Mouse (Mus musculus): Measurements from ENCODE around the gene Slc38a9. TPM values are rescaled to one million over a fixed set of nuclear protein-coding genes. Genes with fewer than 3 reads are reported as not detected.

Slc38a9 gene
- polyA plus RNA-seq, 1 experiment: 3.7 TPM

DNA sequence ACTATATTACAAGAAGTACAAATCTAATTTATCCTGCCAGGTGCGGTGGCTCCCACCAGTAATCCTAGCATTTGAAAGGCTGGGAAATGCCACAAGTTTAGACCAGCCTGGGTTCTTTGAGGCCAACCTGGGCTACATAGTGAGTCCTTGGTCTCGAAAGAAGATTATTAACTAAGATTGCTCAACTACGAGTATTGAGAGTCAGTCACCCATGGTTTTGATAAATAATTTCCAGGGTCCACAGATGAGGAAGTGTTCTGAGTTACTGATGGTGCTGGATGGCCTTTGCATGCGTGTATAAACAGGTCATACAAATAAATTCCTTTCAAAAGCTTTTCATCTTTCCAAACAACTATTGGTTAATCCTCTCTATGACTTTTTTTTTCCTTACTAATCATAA, 83.1 kb downstream of the Slc38a9 start:
- Histone ChIP-seq H3K4me3 (no peak overlapping the region), H3ac (ENCODE audit: control insufficient read depth, insufficient read length) (no peak overlapping the region), H3K27me3 (ENCODE audit: control insufficient read depth, insufficient read depth, insufficient read length) (no peaks in the 10 kb centered on the region), H3K36me3 (ENCODE audit: control insufficient read depth, insufficient read depth) (no peaks in the 10 kb centered on the region), H3K4me2 (ENCODE audit: low read depth) (no peak overlapping the region), H3K79me2 (ENCODE audit: control insufficient read depth, insufficient read depth) (no peaks in the 10 kb centered on the region)
- no peak for TF ChIP-seq POLR2A (IDR thresholded peaks at IDR 0.05; ENCODE audit: insufficient read length, low read depth)
- TF ChIP-seq CEBPB (IDR thresholded peaks at IDR 0.05; ENCODE audit: insufficient read depth, poor library complexity, severe bottlenecking): no peak
- no peak for TF ChIP-seq REST (IDR thresholded peaks at IDR 0.05; ENCODE audit: insufficient read depth, insufficient read length)
- TF ChIP-seq MYOG (IDR thresholded peaks at IDR 0.05; ENCODE audit: control insufficient read depth in 1 of 3, insufficient read depth in 1 of 3, insufficient read length in 2 of 3, low read depth in 2 of 3): no peak
- TF ChIP-seq SRF (IDR thresholded peaks at IDR 0.05; ENCODE audit: control insufficient read depth, insufficient read length, low read depth): no peak
- no peak for TF ChIP-seq USF1 (IDR thresholded peaks at IDR 0.05; ENCODE audit: low read depth)
- no peak for TF ChIP-seq POLR2AphosphoS2 (IDR thresholded peaks at IDR 0.05; ENCODE audit: insufficient read length, low read depth)
- TF ChIP-seq MYOD1 (IDR thresholded peaks at IDR 0.05; ENCODE audit: control insufficient read depth in 1 of 3, insufficient read length in 2 of 3, low read depth in 2 of 3): no peak
- no peak for TF ChIP-seq E2F4 (IDR thresholded peaks at IDR 0.05; ENCODE audit: insufficient read depth)
- TF ChIP-seq MAX (IDR thresholded peaks at IDR 0.05; ENCODE audit: low read depth): no peak
- TF ChIP-seq TCF12 (IDR thresholded peaks at IDR 0.05; ENCODE audit: insufficient read depth, poor library complexity, severe bottlenecking): no peak
- TF ChIP-seq TCF3 (IDR thresholded peaks at IDR 0.05; ENCODE audit: insufficient read length, low read depth): no peak

DNA sequence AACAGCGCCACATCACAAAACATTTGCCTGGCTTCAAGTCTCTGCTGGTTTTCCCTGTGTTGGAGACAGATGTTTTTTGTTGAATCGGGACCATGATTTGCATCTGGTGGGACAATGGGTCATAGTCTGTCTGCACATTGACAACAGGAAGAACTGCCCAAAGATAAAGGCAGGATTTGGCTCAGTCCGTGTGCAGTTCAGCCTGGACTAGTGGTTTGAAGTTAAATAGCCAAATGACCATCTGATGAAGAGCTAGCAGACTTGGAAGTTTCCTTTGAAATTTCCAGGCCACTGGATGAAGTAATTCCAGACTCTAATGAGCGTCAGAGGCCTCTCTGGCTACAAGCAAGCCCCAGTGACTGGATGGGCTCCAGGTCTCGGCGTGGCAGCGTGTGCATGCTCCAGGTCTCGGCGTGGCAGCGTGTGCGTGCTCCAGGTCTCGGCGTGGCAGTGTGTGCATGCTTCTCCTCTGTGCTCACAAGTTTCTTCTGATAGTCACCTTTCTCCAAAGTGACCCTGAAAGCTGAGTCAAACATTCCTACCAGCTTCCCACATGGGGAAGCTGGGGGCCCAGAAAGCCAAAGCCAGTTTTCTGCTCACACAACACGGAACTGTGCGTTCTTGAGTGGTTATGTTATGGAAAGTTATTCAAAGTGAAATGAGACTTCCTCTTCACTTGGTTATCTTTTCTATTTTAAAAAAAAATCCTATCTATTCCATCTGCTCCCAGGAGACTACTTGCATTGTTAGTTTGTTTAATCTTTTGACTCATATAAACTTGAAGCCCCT, 83.7 kb downstream of the Slc38a9 start:
- Histone ChIP-seq H3K36me3 (ENCODE audit: control insufficient read depth, insufficient read depth) (no peaks in the 10 kb centered on the region), H3ac (ENCODE audit: control insufficient read depth, insufficient read length) (no peak overlapping the region), H3K4me3 (no peak overlapping the region), H3K79me2 (ENCODE audit: control insufficient read depth, insufficient read depth) (no peaks in the 10 kb centered on the region), H3K4me2 (ENCODE audit: low read depth) (no peak overlapping the region), H3K27me3 (ENCODE audit: control insufficient read depth, insufficient read depth, insufficient read length) (no peaks in the 10 kb centered on the region)
- no peak for TF ChIP-seq E2F4 (IDR thresholded peaks at IDR 0.05; ENCODE audit: insufficient read depth)
- no peak for TF ChIP-seq CEBPB (IDR thresholded peaks at IDR 0.05; ENCODE audit: insufficient read depth, poor library complexity, severe bottlenecking)
- TF ChIP-seq MAX (IDR thresholded peaks at IDR 0.05; ENCODE audit: low read depth): no peak
- TF ChIP-seq POLR2A (IDR thresholded peaks at IDR 0.05; ENCODE audit: insufficient read length, low read depth): no peak
- no peak for TF ChIP-seq MYOG (IDR thresholded peaks at IDR 0.05; ENCODE audit: control insufficient read depth in 1 of 3, insufficient read depth in 1 of 3, insufficient read length in 2 of 3, low read depth in 2 of 3)
- no peak for TF ChIP-seq SRF (IDR thresholded peaks at IDR 0.05; ENCODE audit: control insufficient read depth, insufficient read length, low read depth)
- no peak for TF ChIP-seq REST (IDR thresholded peaks at IDR 0.05; ENCODE audit: insufficient read depth, insufficient read length)

DNA sequence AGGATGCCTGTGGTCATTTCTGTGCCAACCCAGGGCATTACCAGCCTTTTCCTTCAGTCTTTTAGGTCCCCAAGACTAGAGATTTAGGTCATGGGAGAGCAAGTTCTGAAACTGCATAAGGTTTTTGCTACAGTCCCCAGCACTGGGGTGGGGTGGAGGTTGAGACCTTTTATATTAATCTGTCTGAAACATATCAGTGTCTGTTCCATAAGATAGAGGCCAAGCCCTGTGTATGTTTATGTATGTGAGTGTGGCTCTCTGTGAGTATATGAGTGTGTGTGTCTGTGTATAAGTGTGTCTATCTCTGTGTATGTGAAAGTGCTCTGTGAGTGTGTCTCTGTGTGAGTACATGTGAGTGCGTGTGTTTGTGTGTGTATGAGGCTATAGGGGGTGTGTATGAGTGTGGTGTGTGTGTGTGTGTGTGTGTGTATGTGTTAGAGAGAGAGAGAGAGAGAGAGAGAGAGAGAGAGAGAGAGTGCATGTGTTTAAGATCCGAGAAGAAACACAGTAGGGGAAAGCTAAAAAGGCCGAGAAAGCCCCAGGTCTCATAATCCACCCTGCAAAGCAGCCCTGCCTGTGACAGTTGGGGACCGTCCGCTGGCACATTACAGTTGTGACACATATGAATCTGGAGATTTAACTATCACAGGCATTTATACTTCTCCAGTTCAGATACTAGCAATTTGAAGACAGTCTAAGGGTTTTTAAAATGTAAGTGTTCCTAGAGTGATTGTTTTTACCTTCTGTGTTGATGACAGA, 85.6 kb downstream of the Slc38a9 start:
- no peak overlapping the region for H3K4me2 ChIP-seq (ENCODE audit: low read depth)
- no peak overlapping the region for H3ac ChIP-seq (ENCODE audit: control insufficient read depth, insufficient read length)
- no peaks in the 10 kb centered on the region for H3K27me3 ChIP-seq (ENCODE audit: control insufficient read depth, insufficient read depth, insufficient read length)
- no peak overlapping the region for H3K4me3 ChIP-seq
- H3K36me3 ChIP-seq (ENCODE audit: control insufficient read depth, insufficient read depth): no peaks in the 10 kb centered on the region
- TF ChIP-seq CEBPB (IDR thresholded peaks at IDR 0.05; ENCODE audit: insufficient read depth, poor library complexity, severe bottlenecking): no peak
- no peak for TF ChIP-seq E2F4 (IDR thresholded peaks at IDR 0.05; ENCODE audit: insufficient read depth)
- no peak for TF ChIP-seq MYOD1 (IDR thresholded peaks at IDR 0.05; ENCODE audit: control insufficient read depth in 1 of 3, insufficient read length in 2 of 3, low read depth in 2 of 3)
- no peak for TF ChIP-seq POLR2A (IDR thresholded peaks at IDR 0.05; ENCODE audit: insufficient read length, low read depth)
- TF ChIP-seq SRF (IDR thresholded peaks at IDR 0.05; ENCODE audit: control insufficient read depth, insufficient read length, low read depth): no peak
- no peak for TF ChIP-seq TCF3 (IDR thresholded peaks at IDR 0.05; ENCODE audit: insufficient read length, low read depth)
- no peak for TF ChIP-seq TCF12 (IDR thresholded peaks at IDR 0.05; ENCODE audit: insufficient read depth, poor library complexity, severe bottlenecking)
- TF ChIP-seq POLR2AphosphoS2 (IDR thresholded peaks at IDR 0.05; ENCODE audit: insufficient read length, low read depth): no peak
- TF ChIP-seq MAX (IDR thresholded peaks at IDR 0.05; ENCODE audit: low read depth): no peak
- no peak for TF ChIP-seq MYOG (IDR thresholded peaks at IDR 0.05; ENCODE audit: control insufficient read depth in 1 of 3, insufficient read depth in 1 of 3, insufficient read length in 2 of 3, low read depth in 2 of 3)
- TF ChIP-seq REST (IDR thresholded peaks at IDR 0.05; ENCODE audit: insufficient read depth, insufficient read length): no peak
- no peak for TF ChIP-seq USF1 (IDR thresholded peaks at IDR 0.05; ENCODE audit: low read depth)
- H3K79me2 ChIP-seq (ENCODE audit: control insufficient read depth, insufficient read depth): no peaks in the 10 kb centered on the region

DNA sequence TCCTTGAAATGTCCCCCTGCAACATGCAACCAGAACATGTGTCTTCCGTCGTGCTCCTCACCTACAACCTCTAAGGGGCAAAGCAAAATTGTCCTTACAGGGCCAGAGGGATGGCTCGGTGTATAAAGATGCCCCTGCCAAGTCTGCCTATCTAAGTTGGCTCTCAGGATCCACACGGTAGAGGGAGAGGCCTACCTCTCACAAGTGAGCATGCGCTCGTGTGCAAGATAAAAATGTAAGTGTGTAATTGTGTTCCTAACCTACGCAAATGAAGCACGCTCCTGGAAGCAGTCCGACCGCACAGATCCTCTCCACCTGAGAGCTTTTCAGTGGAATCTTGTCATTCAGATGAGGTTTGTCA, 86.1 kb downstream of the Slc38a9 start:
- no peaks in the 10 kb centered on the region for H3K79me2 ChIP-seq (ENCODE audit: control insufficient read depth, insufficient read depth)
- H3K4me2 ChIP-seq (ENCODE audit: low read depth): no peak overlapping the region
- no peaks in the 10 kb centered on the region for H3K36me3 ChIP-seq (ENCODE audit: control insufficient read depth, insufficient read depth)
- no peak overlapping the region for H3ac ChIP-seq (ENCODE audit: control insufficient read depth, insufficient read length)
- no peak overlapping the region for H3K4me3 ChIP-seq
- no peak for TF ChIP-seq MAX (IDR thresholded peaks at IDR 0.05; ENCODE audit: low read depth)
- TF ChIP-seq MYOD1 (IDR thresholded peaks at IDR 0.05; ENCODE audit: control insufficient read depth in 1 of 3, insufficient read length in 2 of 3, low read depth in 2 of 3): no peak
- TF ChIP-seq E2F4 (IDR thresholded peaks at IDR 0.05; ENCODE audit: insufficient read depth): no peak
- no peaks in the 10 kb centered on the region for H3K27me3 ChIP-seq (ENCODE audit: control insufficient read depth, insufficient read depth, insufficient read length)

Data from myocyte (in vitro differentiated cells).